Mouse (Mus musculus) retina, postnatal 1 day (tissue): ENCODE data around the gene Kiss1r.

Experiments
- DNase-seq: peaks from one replicate; pipeline ENCODE4 v3.0.0-alpha.2; 2012

Gene Kiss1r

DNA sequence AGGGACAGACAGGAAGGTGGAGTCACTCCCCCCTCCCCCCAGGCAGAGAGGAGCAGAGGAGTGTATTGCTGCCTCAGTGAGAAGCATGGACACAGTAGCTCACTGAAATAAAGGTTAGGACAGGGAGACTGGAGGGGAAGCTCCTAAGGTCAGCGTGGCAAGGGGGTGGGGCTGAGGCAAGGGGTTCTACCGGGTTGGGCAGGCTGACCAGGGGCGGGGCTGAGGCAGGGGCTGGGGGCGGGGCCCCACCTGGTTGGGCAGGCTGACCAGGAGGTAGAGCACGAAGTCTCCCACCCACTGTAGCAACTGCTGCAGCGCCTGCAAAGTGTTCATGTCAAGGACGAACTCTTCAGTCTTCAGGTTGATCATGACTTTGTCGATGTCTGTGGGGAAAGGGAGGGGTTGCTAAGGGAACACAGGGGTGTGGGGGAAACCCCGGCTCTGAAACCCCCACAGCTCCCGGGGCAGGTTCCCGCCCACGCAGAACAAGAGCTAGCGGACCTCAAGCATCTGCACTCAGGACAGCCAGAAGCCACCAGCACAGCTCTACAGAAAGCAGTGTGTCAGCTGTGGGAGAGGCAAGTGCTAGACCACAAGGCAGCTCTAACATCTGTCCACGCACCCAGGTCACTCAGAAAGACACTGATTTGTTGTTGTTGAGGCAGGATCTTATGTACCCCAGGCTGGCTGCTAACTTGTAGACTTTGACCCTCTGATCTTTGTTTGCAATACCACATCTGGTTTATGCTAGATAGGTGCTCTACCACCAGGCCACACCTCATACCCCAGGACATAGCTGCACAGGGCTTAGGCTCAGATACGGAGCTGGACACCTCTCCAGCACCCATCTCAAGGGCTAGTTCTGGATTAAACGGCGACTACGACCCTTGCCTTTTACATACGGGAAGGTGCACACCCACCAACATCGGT is 19.2 kb upstream of the Kiss1r start:
- no peak for DNase-seq

DNA sequence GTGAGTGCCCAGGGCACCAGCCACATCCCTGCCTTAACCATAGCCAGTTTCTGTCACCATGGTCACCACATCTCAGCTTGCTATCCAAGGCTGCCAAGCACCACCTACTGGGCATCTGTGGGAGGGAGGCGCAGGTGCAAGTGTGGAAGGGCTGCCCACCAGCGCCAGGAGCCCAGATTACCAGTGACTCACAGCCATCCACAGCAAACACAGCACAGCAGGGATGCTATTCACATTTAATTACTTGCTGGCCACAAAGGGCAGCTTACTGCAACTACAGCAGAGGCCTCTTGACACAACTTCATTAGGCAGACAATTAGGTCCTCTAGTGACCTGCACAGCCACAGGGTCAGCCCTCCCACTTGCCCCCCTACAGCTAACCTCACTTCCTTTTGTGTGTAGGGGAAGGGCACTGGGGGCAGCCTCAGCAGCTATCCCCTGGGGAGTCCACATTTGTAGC is 15.8 kb upstream of the Kiss1r start:
- peak; percentile 98 for DNase-seq

DNA sequence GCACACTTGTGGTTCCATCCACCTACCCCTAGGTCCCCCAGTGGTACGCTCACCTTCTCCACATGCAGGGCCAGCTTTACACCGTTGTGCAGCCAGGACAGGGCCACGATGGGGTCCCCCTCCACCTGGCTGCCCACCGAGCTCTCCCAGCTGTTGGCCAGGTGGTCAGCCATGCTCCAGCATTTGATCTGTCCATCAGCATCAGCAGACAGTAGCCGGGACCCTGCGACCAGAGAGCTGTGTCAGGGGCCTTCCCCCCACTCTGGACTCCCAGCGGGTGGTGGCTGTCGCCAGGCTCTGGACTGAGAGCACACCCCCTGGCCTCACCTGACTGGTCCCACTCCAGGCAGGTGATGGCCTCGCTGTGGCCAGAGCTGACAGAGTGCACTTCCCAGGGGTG is 10.1 kb upstream of the Kiss1r start:
- DNase-seq: no peak

DNA sequence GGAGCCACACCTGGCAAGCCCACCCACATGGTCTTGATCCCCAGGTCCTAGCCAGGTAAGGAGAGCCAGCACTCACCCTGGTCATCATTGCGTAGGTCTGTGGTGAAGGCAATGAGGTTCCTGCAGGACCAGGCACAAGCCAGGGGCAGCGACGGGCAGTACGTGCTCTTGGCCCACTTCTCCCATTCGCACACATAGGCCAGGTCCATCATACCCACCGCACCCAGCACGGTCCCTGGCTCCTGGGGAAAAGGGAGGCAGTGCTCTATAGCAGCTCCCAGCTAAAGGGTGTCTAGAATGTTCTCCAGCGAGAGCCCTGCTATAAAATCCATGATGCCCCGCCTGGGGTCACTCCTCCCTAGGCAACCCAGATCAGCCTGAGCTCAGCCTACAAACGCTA is 9.4 kb upstream of the Kiss1r start:
- DNase-seq: no peak

DNA sequence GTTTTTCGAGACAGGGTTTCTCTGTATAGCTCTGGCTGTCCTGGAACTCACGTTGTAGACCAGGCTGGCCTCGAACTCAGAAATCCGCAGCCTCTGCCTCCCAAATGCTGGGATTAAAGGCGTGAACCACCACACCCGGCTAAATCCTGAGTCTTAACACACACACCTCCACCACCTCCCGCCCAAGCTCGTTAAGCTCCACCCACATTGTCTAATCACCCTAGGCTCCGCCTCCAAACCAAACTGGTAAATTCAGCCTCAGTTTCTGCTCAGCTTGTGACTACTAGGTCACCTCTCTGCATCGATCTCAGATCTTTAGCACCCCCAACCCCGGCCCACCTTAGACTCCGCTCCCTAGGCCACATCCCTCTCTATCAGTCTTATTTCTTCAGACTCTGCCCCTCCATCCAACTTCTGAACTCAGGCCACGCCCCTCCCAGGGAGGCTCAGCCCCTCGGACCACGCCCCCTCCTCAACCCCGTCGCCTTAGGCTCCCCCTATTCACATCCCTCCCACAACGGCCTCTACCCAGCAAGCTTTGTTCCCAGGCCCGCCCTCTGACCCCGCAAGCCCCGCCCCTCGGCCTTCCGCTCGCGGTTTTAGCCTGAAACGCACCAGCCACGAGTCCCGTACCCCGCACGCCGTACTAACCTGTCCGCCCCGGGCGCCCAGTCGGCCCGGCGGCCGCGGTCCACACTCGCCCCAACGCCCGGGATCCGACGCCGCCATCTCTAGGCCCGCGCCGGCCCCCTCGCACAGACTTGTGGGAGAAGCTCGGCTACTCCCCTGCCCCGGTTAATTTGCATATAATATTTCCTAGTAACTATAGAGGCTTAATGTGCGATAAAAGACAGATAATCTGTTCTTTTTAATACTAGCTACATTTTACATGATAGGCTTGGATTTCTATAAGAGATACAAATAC is 8.3 kb upstream of the Kiss1r start, which contains the start of gene Med16:
TSS of gene Med16 (minus strand) at position 757 of the 925 bp plus-strand sequence.
- peak; percentile 98 for DNase-seq

DNA sequence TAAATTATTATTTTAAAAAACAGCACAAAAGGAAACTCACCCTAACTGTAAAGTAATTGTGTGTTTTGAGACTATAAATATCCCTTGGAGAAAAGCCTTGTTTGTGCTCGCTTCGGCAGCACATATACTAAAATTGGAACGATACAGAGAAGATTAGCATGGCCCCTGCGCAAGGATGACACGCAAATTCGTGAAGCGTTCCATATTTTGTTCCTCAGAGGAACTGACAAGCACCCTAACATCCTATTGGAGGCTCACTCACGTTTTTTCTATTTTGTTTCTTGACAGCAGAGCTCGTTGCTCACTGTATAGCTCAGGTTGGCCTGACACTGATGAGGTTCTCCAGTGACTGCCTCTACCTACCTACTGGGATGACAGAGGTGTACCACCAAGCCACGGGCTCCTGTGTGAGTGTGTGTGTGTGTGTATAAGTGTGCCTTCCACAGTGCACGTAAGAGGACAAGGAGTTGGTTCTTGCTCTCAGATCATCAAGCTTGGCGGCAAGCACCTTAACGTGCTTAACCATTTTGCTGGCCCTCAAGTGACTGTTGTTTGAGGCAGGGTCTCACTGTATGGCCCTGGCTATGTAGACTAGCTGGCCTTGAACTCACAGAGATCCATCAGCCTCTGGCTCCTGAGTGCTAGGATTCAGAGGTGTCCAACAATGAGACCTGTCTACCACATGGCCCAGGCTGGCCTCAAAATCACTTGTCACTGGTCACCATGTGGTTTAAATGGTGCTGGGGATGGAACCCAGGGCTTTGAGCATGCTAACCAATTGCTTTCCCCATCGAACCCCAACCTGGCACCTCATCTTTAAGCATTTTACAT is 7.5 kb upstream of the Kiss1r start:
- DNase-seq: no peak

DNA sequence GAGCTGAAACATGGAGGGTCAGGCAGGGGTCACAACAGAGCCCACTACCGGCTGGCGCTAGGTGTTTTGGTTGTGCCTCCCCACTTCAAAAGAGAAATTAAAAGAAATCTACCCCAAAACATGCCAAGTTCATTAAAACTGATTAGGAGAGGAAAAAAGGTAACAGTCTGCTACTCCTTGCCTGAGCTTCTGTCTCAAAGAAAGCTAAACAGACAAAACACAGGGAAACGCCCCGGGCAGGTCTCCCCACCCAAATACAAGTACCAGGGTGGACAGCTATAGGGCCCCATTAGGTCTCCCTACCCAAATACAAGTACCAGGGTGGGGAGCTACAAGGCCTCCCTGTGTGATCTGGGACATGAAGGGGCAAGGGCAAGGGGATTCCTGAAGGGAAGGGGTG is 6.2 kb upstream of the Kiss1r start, which contains the start of gene Gm26602:
TSS of gene Gm26602 (plus strand) at position 301 of the 400 bp plus-strand sequence.
- no peak for DNase-seq

DNA sequence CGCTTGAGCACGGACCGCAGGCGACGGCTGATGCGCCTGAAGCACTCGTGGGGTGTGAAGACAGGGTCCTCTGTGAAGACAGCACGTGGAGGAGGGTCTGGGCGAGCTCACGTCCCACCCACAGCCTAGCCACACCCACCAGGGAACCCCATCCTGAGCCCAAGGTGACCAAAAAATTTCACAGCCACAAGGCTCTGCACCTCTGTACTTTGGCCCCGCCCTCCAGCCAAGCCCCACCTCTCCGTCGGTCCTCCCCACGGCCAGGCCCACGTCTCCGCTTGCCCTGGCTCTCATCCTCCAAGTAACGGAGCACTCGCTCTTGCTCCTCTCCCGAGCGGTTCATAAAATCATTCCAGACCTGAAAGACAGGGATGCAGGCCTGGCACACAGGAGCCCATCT is 4.4 kb upstream of the Kiss1r start:
- no peak for DNase-seq

DNA sequence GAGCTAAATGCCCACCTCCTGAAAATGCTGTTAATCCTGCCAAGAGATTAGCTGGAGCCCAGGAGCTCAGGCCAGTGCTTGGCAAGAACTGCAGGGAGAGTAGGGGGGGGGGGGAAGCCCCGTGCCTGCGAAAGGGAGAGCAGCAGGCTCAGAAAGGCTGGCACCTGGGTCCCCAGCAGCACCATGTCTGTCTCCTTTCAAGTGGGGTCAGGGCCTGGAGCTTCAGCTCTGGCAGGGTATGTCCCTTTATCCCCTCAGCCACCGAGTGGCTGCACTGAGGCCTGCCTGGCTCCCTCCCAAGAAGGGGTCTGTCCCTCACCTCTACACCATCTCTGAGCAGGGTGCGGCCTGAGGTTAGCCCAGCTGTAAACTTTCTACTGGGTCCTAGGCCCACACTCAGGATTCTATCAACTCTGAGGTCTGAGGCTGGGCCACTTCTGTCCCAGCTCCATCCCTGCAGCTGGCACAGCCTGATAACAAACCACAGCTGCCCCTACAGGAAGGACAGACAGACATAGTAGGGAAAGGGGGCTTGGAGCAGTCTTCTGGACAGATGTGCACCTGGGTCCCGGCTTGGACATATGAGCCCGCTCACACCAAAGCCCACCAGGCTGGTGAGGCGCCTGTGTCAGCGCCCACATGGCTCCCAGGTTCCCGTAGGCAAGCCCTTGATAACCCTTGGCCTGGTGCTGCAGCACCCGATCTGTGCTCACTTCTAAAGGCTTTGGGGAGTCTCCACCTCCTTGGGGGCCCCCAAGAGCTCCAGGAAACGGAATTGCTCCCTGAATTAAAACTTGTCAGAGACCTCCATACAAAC is 2.4 kb upstream of the Kiss1r start:
- DNase-seq: peak; percentile 75

DNA sequence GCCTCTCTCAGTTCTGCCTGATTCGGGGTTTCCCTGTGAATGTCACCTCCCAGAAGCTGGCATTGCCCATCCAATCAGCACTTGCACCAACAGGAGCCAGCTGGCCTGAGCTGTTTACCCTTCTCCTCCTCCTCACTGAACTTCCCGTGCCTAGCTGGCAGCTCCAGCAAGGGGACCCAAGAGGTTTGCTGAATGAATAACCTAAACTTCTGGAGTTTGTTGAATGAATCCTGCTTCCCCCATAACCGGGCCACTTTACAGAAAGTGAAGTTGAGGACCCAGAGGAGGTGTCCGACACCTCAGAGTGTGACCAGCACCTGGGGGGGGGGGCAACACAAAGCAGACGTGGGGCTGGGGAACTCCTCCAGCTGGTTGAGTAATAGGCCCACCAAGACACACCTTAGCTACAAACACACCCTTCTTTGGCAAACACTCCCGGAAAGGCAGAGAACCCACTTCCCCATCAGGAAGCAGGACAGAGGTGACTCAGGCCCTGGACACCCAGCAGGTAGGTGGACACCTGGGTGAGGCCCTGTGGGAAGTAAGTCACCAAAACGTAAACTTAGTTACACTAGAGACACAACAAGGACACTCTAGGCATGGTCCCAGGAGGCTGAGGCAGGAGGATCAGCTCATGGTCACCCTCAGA is 1.7 kb upstream of the Kiss1r start:
- DNase-seq: no peak

DNA sequence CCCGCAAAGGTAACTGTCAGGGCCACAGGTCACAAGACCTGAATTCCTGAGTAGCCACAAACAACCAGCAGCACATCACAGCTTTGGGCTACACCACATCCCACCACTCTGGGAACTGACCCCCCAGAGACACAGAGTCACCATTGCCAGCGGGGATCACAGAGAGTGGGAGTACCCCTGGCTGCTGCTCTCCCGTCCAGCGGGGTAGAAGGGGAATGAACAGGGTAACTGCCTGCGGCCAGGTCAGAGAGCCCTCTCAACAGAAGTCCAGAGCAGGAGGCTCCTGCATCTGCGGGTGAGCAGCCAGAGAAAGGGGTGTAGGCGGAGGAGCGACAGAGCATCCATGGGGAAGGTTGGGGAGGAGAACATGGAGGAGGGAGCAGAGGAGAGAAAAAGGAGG is 690 bp upstream of the Kiss1r start:
- DNase-seq: no peak

DNA sequence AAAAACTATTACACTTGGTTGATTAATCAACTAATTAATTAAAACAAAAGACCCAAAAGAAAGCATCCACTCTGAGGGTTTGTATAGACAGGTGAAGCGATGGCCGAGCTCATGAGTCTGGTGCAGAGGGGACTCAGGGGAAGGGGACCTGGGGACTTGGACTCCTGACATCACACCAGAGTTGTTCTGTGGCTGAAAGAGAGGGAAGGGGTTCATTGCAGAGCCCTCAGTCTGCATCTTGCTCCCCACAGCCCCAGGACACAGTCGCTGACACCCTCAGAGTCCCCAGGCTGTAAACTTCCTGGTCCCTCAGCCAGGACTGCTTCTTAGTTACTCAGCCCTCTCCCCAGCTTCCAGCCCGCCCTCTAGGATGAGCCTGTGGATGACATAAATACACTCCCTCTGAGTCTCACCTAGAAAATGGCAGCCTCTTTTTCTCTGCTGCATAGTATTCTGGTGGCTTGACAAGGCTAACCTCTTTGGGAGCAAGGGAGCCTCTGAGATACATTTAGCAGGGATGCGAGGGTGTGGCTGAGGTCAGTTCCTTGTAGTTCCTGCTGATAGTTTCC is 845 bp downstream of the Kiss1r start:
- DNase-seq: no peak

DNA sequence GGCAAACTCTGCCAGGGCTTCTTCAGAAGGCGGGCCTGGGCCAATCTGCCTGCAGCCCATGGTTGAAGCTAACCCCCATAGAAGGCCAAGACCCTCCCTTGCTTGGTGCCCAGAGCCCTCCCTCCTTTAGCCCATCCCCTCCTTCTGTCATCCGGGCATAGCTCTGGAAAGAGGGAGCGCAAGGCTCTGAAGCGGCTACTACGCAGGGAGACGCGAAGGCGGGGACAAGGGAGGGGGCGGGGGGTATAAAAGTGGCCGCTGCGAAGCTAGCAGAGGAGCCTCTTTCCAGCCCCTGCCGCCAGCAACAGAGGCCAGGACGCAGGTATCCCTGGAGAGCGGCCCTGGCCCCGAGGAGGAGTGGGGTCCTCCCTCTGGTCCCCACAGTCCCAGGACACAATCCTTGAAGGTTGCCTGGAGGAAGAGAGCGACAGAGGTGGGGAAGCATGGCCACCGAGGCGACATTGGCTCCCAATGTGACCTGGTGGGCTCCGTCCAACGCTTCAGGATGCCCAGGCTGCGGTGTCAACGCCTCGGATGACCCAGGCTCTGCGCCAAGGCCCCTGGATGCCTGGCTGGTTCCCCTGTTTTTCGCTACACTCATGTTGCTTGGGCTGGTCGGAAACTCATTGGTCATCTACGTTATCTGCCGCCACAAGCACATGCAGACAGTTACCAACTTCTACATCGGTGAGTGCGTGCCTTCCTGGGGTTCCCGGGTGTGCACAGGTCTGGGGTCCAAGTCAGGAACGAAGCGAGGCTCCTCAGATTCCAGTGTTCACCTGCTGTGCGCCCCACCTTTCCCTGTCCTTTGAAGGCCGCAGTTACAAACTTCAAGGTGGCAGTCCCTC is 1.7 kb downstream of the Kiss1r start:
- peak; percentile 67 for DNase-seq

DNA sequence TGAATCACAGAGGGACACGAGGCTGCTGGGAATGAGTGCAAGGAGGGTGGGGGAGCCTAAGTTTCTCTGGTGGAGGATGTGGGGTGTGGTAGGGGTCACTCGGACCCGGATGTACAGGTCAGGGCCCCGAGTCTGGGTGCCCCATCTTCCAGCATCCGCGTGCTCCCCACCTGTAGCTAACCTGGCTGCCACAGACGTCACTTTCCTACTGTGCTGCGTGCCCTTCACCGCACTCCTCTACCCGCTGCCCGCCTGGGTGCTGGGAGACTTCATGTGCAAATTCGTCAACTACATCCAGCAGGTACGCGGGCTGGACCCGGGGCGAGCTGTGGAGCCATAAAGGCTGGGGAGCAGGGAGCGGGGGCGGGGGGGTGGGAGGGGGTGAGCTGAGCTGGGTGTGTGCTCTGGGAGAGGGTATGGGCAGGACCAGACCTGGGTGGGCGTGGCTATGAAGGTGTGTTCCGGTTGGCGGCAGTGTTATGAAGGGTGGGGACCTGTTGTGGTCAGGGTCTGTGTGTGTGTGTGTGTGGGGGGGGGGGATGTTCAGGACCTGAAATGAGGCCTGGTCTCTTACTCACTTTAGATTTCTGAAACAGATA is 2.6 kb downstream of the Kiss1r start:
- DNase-seq: no peak

DNA sequence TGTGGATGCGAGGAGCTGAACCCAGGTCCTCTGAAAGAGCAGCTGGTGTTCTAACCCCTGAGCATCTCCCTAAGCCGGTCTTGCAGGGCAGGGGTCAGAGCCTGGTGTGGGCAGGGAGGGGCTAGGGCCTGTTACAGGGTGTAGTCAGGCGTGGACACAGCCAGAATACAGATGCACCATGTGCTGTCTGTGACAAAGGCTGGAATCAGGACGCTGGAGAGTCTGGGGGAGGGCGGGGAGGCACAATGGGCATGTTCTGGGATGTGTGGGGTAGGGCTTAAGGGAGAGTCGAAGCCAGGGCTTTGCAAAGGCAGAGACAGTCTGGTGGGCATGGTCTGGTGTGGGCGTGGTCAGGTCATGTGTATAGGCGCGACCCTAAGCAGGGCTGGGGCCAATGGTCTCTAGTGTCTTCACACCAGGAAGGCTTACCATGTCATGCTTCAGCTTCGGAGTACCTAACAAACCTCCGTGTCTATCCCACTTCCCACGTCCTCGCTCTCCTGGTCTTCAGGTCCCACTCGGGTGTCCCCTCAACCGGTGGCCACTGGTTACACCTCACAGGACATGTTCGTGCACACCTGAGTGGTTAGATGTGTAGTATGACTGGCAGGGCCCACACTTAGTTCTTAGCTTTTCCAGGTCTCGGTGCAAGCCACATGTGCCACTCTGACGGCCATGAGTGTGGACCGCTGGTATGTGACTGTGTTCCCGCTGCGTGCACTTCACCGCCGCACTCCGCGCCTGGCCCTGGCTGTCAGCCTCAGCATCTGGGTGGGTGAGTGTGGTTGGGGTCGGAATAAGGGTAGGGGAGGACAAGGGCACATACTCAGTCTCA is 3.5 kb downstream of the Kiss1r start:
- DNase-seq: peak; percentile 70

DNA sequence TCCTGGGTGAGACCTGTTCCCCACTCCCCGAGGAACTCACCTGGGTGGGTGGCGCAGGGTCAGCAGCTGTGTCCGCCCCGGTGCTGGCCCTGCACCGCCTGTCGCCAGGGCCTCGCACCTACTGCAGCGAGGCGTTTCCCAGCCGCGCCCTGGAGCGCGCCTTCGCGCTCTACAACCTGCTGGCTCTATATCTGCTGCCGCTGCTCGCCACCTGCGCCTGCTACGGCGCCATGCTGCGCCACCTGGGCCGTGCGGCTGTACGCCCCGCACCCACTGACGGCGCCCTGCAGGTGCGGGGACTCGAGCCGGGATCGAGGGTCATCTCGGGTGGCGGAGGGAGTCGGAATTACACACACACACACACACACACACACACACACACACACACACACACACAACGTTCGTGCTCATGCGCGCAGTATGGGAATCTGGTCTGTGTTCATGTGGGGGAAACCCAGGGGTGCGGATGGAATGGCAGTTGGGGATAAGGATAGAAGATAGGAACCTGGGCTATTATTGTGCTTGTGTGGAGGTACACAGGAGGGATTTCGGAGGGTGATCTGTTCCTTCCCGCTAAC is 4.3 kb downstream of the Kiss1r start, which contains the start of gene R3hdm4:
TSS of gene R3hdm4 (minus strand) at position 251 of the 578 bp plus-strand sequence.
- DNase-seq: peak; percentile 60

DNA sequence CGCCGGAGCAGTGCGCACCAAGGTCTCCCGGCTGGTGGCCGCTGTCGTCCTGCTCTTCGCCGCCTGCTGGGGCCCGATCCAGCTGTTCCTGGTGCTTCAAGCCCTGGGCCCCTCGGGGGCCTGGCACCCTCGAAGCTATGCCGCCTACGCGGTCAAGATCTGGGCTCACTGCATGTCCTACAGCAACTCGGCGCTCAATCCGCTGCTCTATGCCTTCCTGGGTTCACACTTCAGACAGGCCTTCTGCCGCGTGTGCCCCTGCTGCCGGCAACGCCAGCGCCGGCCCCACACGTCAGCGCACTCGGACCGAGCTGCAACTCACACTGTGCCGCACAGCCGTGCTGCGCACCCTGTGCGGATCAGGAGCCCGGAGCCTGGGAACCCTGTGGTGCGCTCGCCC is 4.8 kb downstream of the Kiss1r start:
- peak; percentile 62 for DNase-seq
